Mouse (Mus musculus) spleen, adult 2 months (tissue): ENCODE measurements around the gene Lhfp. TPM values are rescaled to one million over a fixed set of nuclear protein-coding genes. Genes with fewer than 3 reads are reported as not detected.
"Not testable (repeated sequence)": the region's sequence is repeated elsewhere in the genome, so short reads cannot be mapped to it uniquely, and the experiment has no call there.

Experiments used
- DNase-seq, 2 experiments: peaks; one replicate each; pipeline versions ENCODE4 v3.0.0 to v3.0.0-alpha.2; 2012 to 2021; ENCODE audit warnings: low spot score in 2 of 2, low read depth in 1 of 2
- H3K27ac ChIP-seq: fragments of 200-500 bp; 2 replicates; pipeline ENCODE4 v1.5.1; 2012; ENCODE audit warnings: low read length, inconsistent platforms; ENCODE audit not compliant: insufficient read depth
- H3K27me3 ChIP-seq: fragments of 200-500 bp; 2 replicates; pipeline ENCODE4 v1.6.1; 2012; ENCODE audit warnings: mild to moderate bottlenecking, moderate library complexity, low read length, inconsistent platforms; ENCODE audit not compliant: control insufficient read depth, insufficient read depth
- H3K36me3 ChIP-seq: fragments of 200-500 bp; 2 replicates; pipeline ENCODE4 v1.6.1; 2012; ENCODE audit warnings: mild to moderate bottlenecking, low read length, inconsistent platforms; ENCODE audit not compliant: control insufficient read depth, insufficient read depth
- H3K4me1 ChIP-seq: fragments of 200-500 bp; 2 replicates; pipeline ENCODE4 v1.6.1; 2011; ENCODE audit warnings: inconsistent platforms; ENCODE audit not compliant: control insufficient read depth, insufficient read depth, insufficient read length
- H3K4me3 ChIP-seq: fragments of 200-500 bp; 2 replicates; pipeline ENCODE4 v1.5.1; 2011; ENCODE audit warnings: mild to moderate bottlenecking, inconsistent platforms; ENCODE audit not compliant: insufficient read depth, insufficient read length; ENCODE audit errors: extremely low read depth
- CTCF ChIP-seq: fragments of 200-500 bp; IDR thresholded peaks from 2 replicates; pipeline ENCODE4 v1.5.1; 2011; ENCODE audit warnings: mild to moderate bottlenecking, inconsistent platforms; ENCODE audit not compliant: insufficient read depth, insufficient read length, insufficient replicate concordance; ENCODE audit errors: extremely low read depth
- POLR2A ChIP-seq: fragments of 200-500 bp; IDR thresholded peaks from 2 replicates; pipeline ENCODE4 v1.6.1; 2011; ENCODE audit warnings: low read depth, low read length, inconsistent platforms
- WGBS: fragments of 180-500 bp; shearing (Covaris S2); methylation state at CpG from one replicate; pipeline ENCODE4 v1.1.7; 2018; 5-methylcytosine and 5-hydroxymethylcytosine counted together
- polyA plus RNA-seq: library from polyadenylated mRNA; depleted of rRNA; stranded (reverse); fragments of >200 nt; gene quantifications from 2 replicates; pipeline ENCODE4 v1.2.3, GENCODE M21; 2012

Gene Lhfp
- polyA plus RNA-seq, 1 experiment = 88.7 TPM

DNA sequence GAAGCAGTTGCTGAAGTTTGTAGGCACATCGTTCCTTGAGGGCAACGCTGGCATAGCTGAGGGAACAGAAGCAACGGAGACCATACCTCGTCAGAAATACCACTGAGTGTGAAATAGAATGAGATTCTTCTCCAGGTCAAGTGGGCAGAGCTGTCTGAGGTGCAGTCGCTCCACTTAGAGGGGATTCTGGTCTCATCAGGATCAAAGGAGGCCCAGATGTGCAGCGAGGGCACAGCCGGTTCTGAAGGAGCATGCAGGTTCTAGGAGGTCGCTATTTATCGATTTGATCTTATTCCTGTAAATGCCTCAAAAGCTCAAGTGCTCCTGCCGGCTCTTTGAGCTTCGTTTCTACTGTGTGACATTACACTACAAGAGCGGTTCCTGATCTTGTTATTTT lies 61.4 kb downstream of the Lhfp start:
- DNase-seq = no peak
- 45% methylated on average over 12 of the region's 12 CpGs for WGBS
- Histone ChIP-seq H3K27ac (0 out of 2 replicates have a peak overlapping the region, but pooled peaks have one; percentile 9), H3K36me3 (no peaks in the 10 kb centered on the region), H3K4me3 (no peak overlapping the region), H3K4me1 (no peaks in the 10 kb centered on the region), H3K27me3 (no peaks in the 10 kb centered on the region; the same call in 1 of the 2 replicates)
- TF ChIP-seq CTCF = no peak
- no peak for TF ChIP-seq POLR2A

DNA sequence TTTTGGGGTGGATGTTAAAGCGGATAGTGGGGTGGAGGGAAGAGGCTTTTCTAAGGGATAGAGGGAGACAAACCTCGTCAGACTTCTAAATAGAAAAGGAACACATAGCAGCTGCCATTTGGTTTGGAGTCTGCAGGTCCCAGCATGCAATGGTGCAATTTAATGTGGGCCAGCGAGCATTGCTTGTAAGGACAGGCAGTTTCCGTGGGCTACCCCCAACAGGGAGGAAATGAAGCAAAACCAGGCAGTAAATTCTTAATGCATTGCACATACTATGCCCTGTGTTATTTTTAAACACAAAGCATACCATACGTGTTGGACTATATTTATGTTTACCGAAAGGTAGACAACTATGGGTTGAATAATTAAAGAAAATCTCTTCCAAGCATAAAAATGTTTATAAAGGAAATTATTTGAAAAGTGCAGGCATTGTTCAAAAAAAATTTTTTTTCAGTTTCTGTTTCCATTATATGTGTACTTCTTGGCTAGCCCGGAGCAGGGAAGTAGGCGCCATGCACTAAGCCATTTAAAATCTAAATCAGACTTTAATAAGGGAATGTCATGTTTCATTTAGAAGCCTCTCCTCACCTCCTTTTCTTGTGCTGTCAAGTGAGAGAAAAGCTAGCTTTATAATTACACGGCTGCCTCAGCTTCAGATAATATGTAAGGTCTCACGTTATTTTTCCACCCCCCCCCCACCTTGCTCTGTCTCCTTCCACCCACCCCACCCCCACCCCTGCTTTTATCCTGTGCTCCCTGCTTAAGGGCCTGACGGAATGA lies 67.5 kb downstream of the Lhfp start:
- no peak overlapping the region for H3K4me3 ChIP-seq
- no peaks in the 10 kb centered on the region for H3K27me3 ChIP-seq
- H3K27ac ChIP-seq = no peak overlapping the region
- no peaks in the 10 kb centered on the region for H3K4me1 ChIP-seq
- H3K36me3 ChIP-seq = no peaks in the 10 kb centered on the region
- WGBS = 72% methylated on average over 11 of the region's 11 CpGs
- DNase-seq = no peak
- no peak for TF ChIP-seq POLR2A
- no peak for TF ChIP-seq CTCF

DNA sequence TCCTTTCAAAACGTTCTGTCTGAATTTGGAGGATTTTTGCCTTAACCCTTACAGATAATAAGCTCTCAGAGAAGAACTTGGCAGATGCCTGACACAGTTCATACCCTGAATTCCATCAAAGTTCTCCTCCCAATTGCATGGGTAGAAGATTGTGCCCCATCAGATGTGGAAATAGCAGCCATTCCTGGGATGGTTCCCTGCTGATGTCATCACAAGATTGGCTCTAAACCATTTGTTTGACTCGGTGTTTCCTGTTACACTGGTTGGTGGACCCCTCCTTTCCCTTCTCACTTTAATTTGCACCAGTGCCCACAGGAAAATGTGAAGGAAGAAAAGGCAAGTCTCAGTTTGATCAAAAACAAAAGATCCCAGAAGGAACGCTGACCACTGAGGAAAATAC lies 68.6 kb downstream of the Lhfp start:
- DNase-seq = no peak
- WGBS = 42% methylated on average over 3 of the region's 3 CpGs
- no peak for TF ChIP-seq POLR2A
- TF ChIP-seq CTCF = no peak

DNA sequence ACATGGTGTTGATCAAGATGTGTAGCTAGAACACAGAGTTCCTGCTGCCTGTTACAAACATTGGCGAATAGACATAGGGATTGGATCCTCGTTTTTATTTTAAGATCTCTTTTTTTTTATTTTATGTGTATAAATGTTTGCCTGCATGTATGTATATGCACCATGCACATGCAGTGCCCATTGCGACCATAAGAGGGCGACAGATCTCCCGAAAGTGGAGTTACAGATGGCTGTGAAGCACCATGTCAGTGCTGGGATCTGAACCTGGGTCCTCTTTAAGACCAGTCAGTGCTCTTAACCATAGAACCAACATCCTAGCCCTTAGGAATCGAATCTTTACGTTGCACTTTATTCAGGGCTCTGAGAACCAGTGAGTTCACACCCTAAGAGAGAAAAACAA lies 70.7 kb downstream of the Lhfp start:
- TF ChIP-seq CTCF (no peak), POLR2A (no peak)
- no peaks in the 10 kb centered on the region for H3K27me3 ChIP-seq
- H3K36me3 ChIP-seq = no peaks in the 10 kb centered on the region
- WGBS = 92% methylated on average over 7 of the region's 7 CpGs
- H3K4me3 ChIP-seq = no peak overlapping the region
- H3K4me1 ChIP-seq = no peaks in the 10 kb centered on the region
- H3K27ac ChIP-seq = no peak overlapping the region
- no peak for DNase-seq

More for the DNA sequence above, 68.6 kb downstream of the Lhfp start:
- Histone ChIP-seq H3K4me3 (no peak overlapping the region), H3K4me1 (no peaks in the 10 kb centered on the region), H3K27me3 (no peaks in the 10 kb centered on the region), H3K27ac (no peak overlapping the region), H3K36me3 (no peaks in the 10 kb centered on the region)

DNA sequence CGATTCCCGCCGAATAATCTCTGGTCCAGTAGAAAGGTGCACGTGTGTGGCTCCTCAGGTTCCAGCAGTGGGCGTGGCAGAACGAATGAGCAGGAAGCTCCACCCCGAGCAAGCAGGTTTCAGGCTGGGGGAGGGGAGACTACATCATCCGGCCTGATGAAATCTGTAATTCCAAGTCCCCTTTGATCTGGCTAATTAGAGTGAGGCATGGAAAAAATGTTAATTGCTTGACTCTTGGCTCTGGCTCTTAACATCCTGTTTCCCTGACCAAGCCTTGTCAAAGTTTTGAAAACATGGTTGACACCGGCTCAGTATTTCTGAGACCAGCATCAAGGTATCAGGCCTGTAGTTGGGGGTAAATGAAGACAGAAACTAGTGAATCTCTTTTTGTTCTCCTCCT lies 77.4 kb downstream of the Lhfp start:
- not testable (repeated sequence) for H3K27me3 ChIP-seq, H3K27ac ChIP-seq, H3K36me3 ChIP-seq, DNase-seq, H3K4me1 ChIP-seq, H3K4me3 ChIP-seq
- 81% methylated on average over 4 of the region's 9 CpGs for WGBS

DNA sequence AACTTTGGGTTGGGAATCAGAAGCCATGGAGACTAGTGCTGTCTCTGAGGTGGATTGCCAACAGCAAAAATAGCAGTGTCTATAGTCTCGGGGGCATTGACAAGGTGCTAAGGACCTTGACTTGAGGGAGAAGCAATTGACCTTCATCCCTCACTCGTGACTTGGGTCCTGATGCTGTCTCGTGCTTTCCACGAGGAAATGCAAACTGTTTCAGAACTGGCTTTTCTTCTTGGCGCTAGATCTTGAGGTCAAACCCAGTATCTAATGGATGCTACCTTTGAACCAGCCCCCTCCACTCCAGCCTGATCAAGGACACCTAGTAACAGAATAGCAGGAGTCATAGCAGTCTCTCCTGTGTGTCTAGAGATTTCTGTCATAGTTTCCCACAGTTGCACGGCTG lies 78.7 kb downstream of the Lhfp start:
- WGBS = 90% methylated on average over 6 of the region's 6 CpGs
- TF ChIP-seq CTCF = no peak
- TF ChIP-seq POLR2A = no peak
- H3K27ac ChIP-seq = no peak overlapping the region

DNA sequence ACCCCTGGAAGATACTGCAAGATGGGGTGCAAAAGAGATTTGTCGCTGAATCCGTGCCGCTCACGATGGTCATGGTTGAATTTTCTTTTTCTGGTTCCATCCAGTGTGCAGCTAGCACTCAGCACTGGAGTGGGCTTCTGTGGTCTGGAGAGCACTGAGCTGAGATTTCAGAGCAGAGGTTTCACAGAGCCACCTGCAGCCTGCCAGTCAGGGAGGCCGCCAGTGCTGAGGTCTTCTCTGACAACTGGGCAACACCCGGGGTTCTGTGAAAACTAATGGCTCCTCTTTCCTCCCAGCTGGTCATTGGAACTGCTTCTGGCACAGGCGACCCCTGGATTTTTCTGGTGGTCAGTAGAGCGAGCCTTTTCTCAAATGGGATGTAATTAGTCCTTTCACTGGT lies 84.2 kb downstream of the Lhfp start:
- Histone ChIP-seq H3K36me3 (no peaks in the 10 kb centered on the region), H3K4me1 (no peaks in the 10 kb centered on the region), H3K27ac (no peak overlapping the region), H3K27me3 (no peaks in the 10 kb centered on the region), H3K4me3 (no peak overlapping the region)
- TF ChIP-seq POLR2A = no peak
- no peak for TF ChIP-seq CTCF
- DNase-seq = no peak
- 77% methylated on average over 8 of the region's 8 CpGs for WGBS

More for the DNA sequence above, 78.7 kb downstream of the Lhfp start:
- DNase-seq = no peak
- no peaks in the 10 kb centered on the region for H3K4me1 ChIP-seq
- no peaks in the 10 kb centered on the region for H3K27me3 ChIP-seq
- H3K36me3 ChIP-seq = no peaks in the 10 kb centered on the region
- no peak overlapping the region for H3K4me3 ChIP-seq
